Mouse (Mus musculus): ENCODE data around the gene Igfn1.
A peak's percentile ranks its signal among the peaks of the same experiment; 100 is the strongest.

DNA sequence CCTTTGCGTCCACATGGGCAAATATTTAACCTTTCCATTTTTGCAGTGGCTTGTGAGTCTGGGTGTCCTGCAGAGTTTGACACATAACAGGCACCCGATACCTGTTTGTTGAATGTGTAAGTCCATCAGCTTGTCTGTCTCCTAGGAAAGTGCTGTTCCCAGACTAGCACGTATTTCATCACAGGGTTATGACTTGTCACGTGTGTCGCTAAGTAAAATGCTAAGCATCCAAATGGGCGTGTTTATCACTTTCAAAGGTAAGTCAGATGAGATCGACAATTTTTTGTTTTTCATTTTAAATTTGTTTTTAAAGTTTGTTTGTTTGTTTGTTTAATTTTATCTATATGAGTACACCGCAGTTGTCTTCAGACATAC is 2.0 kb upstream of the Igfn1 start:
- no peak for TF ChIP-seq POLR2A (IDR thresholded peaks at IDR 0.05; ENCODE audit: insufficient read length, low read depth)
- peak; percentile 56 for TF ChIP-seq USF1 (IDR thresholded peaks at IDR 0.05; ENCODE audit: low read depth)
- TF ChIP-seq TCF12 (IDR thresholded peaks at IDR 0.05; ENCODE audit: insufficient read depth, poor library complexity, severe bottlenecking): no peak
- no peak for TF ChIP-seq MAX (IDR thresholded peaks at IDR 0.05; ENCODE audit: low read depth)
- no peak for TF ChIP-seq MYOD1 (IDR thresholded peaks at IDR 0.05; ENCODE audit: control insufficient read depth in 1 of 3, insufficient read length in 2 of 3, low read depth in 2 of 3)
- TF ChIP-seq POLR2AphosphoS2 (IDR thresholded peaks at IDR 0.05; ENCODE audit: insufficient read length, low read depth): no peak
- TF ChIP-seq E2F4 (IDR thresholded peaks at IDR 0.05; ENCODE audit: insufficient read depth): no peak
- TF ChIP-seq MYOG (IDR thresholded peaks at IDR 0.05; ENCODE audit: control insufficient read depth in 1 of 3, insufficient read depth in 1 of 3, insufficient read length in 2 of 3, low read depth in 2 of 3): no peak
